Mouse (Mus musculus): ENCODE data around the gene Efna2. TPM values are rescaled to one million over a fixed set of nuclear protein-coding genes. Genes with fewer than 3 reads are reported as not detected.

The Efna2 gene
- polyA plus RNA-seq, 1 experiment from 2014 or later: 63.1 TPM

GRCm38 (mm10) chr10:80169070-80169469, 10.2 kb upstream of the Efna2 start:
- Histone ChIP-seq H3K27ac (peak overlapping the region; percentile 100; the same call in 1 of the 2 replicates), H3K4me3 (peak overlapping the region; percentile 96), H3K27me3 (ENCODE audit: low read depth, poor library complexity, severe bottlenecking) (no peaks in the 10 kb centered on the region), H3K4me1 (peaks cover 66% of the 10 kb centered on the region), H3K9me3 (replicated peaks) (no peaks in the 10 kb centered on the region), H3K36me3 (peaks cover 36% of the 10 kb centered on the region)
- no peak for DNase-seq (ENCODE audit: low spot score)
- WGBS: 80% methylated on average over 1 of the region's 1 CpGs

GRCm38 (mm10) chr10:80169651-80170050, 9.6 kb upstream of the Efna2 start:
- Histone ChIP-seq H3K27me3 (ENCODE audit: low read depth, poor library complexity, severe bottlenecking) (no peaks in the 10 kb centered on the region), H3K4me1 (peaks cover 64% of the 10 kb centered on the region), H3K4me3 (no peak overlapping the region; the same call in 1 of the 2 replicates), H3K27ac (no peak overlapping the region), H3K9me3 (replicated peaks) (no peaks in the 10 kb centered on the region), H3K36me3 (peaks cover 36% of the 10 kb centered on the region)
- 96% methylated on average over 7 of the region's 7 CpGs for WGBS
- no peak for DNase-seq (ENCODE audit: low spot score)

GRCm38 (mm10) chr10:80170052-80170451, 9.2 kb upstream of the Efna2 start:
- WGBS: 95% methylated on average over 16 of the region's 16 CpGs
- Histone ChIP-seq H3K4me1 (peaks cover 64% of the 10 kb centered on the region), H3K27ac (no peak overlapping the region; the same call in 1 of the 2 replicates), H3K4me3 (peak overlapping the region; percentile 27), H3K27me3 (ENCODE audit: low read depth, poor library complexity, severe bottlenecking) (no peaks in the 10 kb centered on the region), H3K36me3 (peaks cover 36% of the 10 kb centered on the region), H3K9me3 (replicated peaks) (no peaks in the 10 kb centered on the region)
- no peak for DNase-seq (ENCODE audit: low spot score)

GRCm38 (mm10) chr10:80170601-80171021, 8.7 kb upstream of the Efna2 start:
- Histone ChIP-seq H3K4me1 (peaks cover 62% of the 10 kb centered on the region), H3K27ac (no peak overlapping the region; the same call in 1 of the 2 replicates), H3K27me3 (ENCODE audit: low read depth, poor library complexity, severe bottlenecking) (no peaks in the 10 kb centered on the region), H3K36me3 (peaks cover 36% of the 10 kb centered on the region), H3K9me3 (replicated peaks) (no peaks in the 10 kb centered on the region), H3K4me3 (peak overlapping the region; percentile 27; the same call in 1 of the 2 replicates)
- DNase-seq (ENCODE audit: low spot score): no peak
- 98% methylated on average over 19 of the region's 19 CpGs for whole genome bisulfite sequencing

GRCm38 (mm10) chr10:80171252-80171651, 8.0 kb upstream of the Efna2 start:
- Histone ChIP-seq H3K4me1 (peaks cover 62% of the 10 kb centered on the region), H3K4me3 (no peak overlapping the region), H3K27me3 (ENCODE audit: low read depth, poor library complexity, severe bottlenecking) (no peaks in the 10 kb centered on the region), H3K9me3 (replicated peaks) (no peaks in the 10 kb centered on the region), H3K36me3 (peaks cover 40% of the 10 kb centered on the region), H3K27ac (0 out of 2 replicates have a peak overlapping the region, but pooled peaks have one; percentile 84)
- WGBS: 93% methylated on average over 15 of the region's 15 CpGs
- no peak for DNase-seq (ENCODE audit: low spot score)

GRCm38 (mm10) chr10:80171760-80172526, 7.3 kb upstream of the Efna2 start:
- H3K36me3 ChIP-seq: peaks cover 40% of the 10 kb centered on the region
- H3K9me3 ChIP-seq (replicated peaks): no peaks in the 10 kb centered on the region
- peak overlapping the region; percentile 66 for H3K4me3 ChIP-seq
- no peak for DNase-seq (ENCODE audit: low spot score)
- H3K27me3 ChIP-seq (ENCODE audit: low read depth, poor library complexity, severe bottlenecking): no peaks in the 10 kb centered on the region
- H3K4me1 ChIP-seq: peaks cover 59% of the 10 kb centered on the region
- peak overlapping the region; percentile 84 for H3K27ac ChIP-seq
- 88% methylated on average over 45 of the region's 45 CpGs for WGBS

- Histone ChIP-seq H3K4me1 (peaks cover 52% of the 10 kb centered on the region), H3K36me3 (peaks cover 40% of the 10 kb centered on the region), H3K27me3 (ENCODE audit: low read depth, poor library complexity, severe bottlenecking) (no peaks in the 10 kb centered on the region), H3K4me3 (peak within 1 kb of the TSS; percentile 66), H3K9me3 (replicated peaks) (no peaks in the 10 kb centered on the region), H3K27ac (peak within 1 kb of the TSS; percentile 84)
- WGBS: 8% methylated on average over 35 of the region's 35 CpGs
- DNase-seq (ENCODE audit: low spot score): peak; percentile 92
These were observed 6.6 kb upstream of the Efna2 start, which contains the start of gene 1600002K03Rik for GRCm38 (mm10) chr10:80172527-80173292. Gene 1600002K03Rik, plus strand, starts transcription at chr10:80172944.

GRCm38 (mm10) chr10:80173358-80173757, 5.9 kb upstream of the Efna2 start:
- H3K36me3 ChIP-seq: peaks cover 40% of the 10 kb centered on the region
- peak overlapping the region; percentile 66 for H3K4me3 ChIP-seq
- peaks cover 52% of the 10 kb centered on the region for H3K4me1 ChIP-seq
- H3K27ac ChIP-seq: peak overlapping the region; percentile 84
- DNase-seq (ENCODE audit: low spot score): no peak
- no peaks in the 10 kb centered on the region for H3K9me3 ChIP-seq (replicated peaks)
- H3K27me3 ChIP-seq (ENCODE audit: low read depth, poor library complexity, severe bottlenecking): no peaks in the 10 kb centered on the region
- 9% methylated on average over 11 of the region's 11 CpGs for WGBS

GRCm38 (mm10) chr10:80173955-80174640, 5.2 kb upstream of the Efna2 start:
- no peaks in the 10 kb centered on the region for H3K9me3 ChIP-seq (replicated peaks)
- no peak overlapping the region for H3K4me3 ChIP-seq
- H3K27ac ChIP-seq: no peak overlapping the region
- H3K27me3 ChIP-seq (ENCODE audit: low read depth, poor library complexity, severe bottlenecking): no peaks in the 10 kb centered on the region
- no peak for DNase-seq (ENCODE audit: low spot score)
- H3K4me1 ChIP-seq: peaks cover 48% of the 10 kb centered on the region
- peaks cover 40% of the 10 kb centered on the region for H3K36me3 ChIP-seq
- 88% methylated on average over 10 of the region's 10 CpGs for WGBS

GRCm38 (mm10) chr10:80174705-80175104, 4.6 kb upstream of the Efna2 start:
- WGBS: 58% methylated on average over 2 of the region's 2 CpGs
- Histone ChIP-seq H3K4me3 (no peak overlapping the region), H3K27me3 (ENCODE audit: low read depth, poor library complexity, severe bottlenecking) (no peaks in the 10 kb centered on the region), H3K36me3 (peaks cover 35% of the 10 kb centered on the region), H3K9me3 (replicated peaks) (no peaks in the 10 kb centered on the region), H3K4me1 (peaks cover 48% of the 10 kb centered on the region), H3K27ac (no peak overlapping the region; the same call in 1 of the 2 replicates)
- no peak for DNase-seq (ENCODE audit: low spot score)

GRCm38 (mm10) chr10:80175536-80176269, 3.6 kb upstream of the Efna2 start:
- no peaks in the 10 kb centered on the region for H3K27me3 ChIP-seq (ENCODE audit: low read depth, poor library complexity, severe bottlenecking)
- peaks cover 50% of the 10 kb centered on the region for H3K4me1 ChIP-seq
- peak; percentile 76 for DNase-seq (ENCODE audit: low spot score)
- peaks cover 25% of the 10 kb centered on the region for H3K36me3 ChIP-seq
- H3K4me3 ChIP-seq: peak overlapping the region; percentile 22
- 21% methylated on average over 4 of the region's 4 CpGs for WGBS
- H3K9me3 ChIP-seq (replicated peaks): no peaks in the 10 kb centered on the region
- peak overlapping the region; percentile 31; the same call in 1 of the 2 replicates for H3K27ac ChIP-seq

- Histone ChIP-seq H3K4me3 (no peak overlapping the region), H3K27ac (peak overlapping the region; percentile 31; the same call in 1 of the 2 replicates), H3K36me3 (peaks cover 18% of the 10 kb centered on the region), H3K27me3 (ENCODE audit: low read depth, poor library complexity, severe bottlenecking) (no peaks in the 10 kb centered on the region), H3K4me1 (peaks cover 57% of the 10 kb centered on the region), H3K9me3 (replicated peaks) (no peaks in the 10 kb centered on the region)
- 86% methylated on average over 5 of the region's 5 CpGs for WGBS
- DNase-seq (ENCODE audit: low spot score): no peak
These were observed 2.9 kb upstream of the Efna2 start for GRCm38 (mm10) chr10:80176270-80176834.
